8 mouse cellular contexts compared by ENCODE assay signal in genomic region chr2:117263786-117264408, GRCm38 (mm10). TPM values are rescaled to one million over a fixed set of nuclear protein-coding genes. Genes with fewer than 3 reads are reported as not detected.
DNase-seq lines count a peak whose midpoint lies in the region; ATAC-seq lines count a peak whose summit lies in the region.

No protein-coding gene starts in this region.

- H3K9me3 ChIP-seq in hindbrain, embryonic 10.5 days: no peaks in the 10 kb centered on the region
- no peaks in the 10 kb centered on the region for H3K9me3 ChIP-seq in hindbrain, embryonic 13.5 days
- no peaks in the 10 kb centered on the region for H3K9me3 ChIP-seq in intestine, embryonic 14.5 days (ENCODE audit: control insufficient read depth, low read length)
- H3K9me3 ChIP-seq in midbrain, embryonic 13.5 days: no peaks in the 10 kb centered on the region

- no peak overlapping the region for H3K9ac ChIP-seq in hindbrain, embryonic 13.5 days
- no peak overlapping the region for H3K9ac ChIP-seq in intestine, embryonic 14.5 days (ENCODE audit: low read length)
- H3K9ac ChIP-seq in midbrain, embryonic 13.5 days (replicated peaks): no peak overlapping the region

- 78% methylated on average over 11 of the region's 11 CpGs for WGBS in hindbrain, embryonic 10.5 days
- WGBS in hindbrain, embryonic 13.5 days: 71% methylated on average over 11 of the region's 11 CpGs
- WGBS in intestine, embryonic 14.5 days: 70% methylated on average over 11 of the region's 11 CpGs
- 72% methylated on average over 11 of the region's 11 CpGs for WGBS in midbrain, embryonic 13.5 days

- DNase-seq in hindbrain, embryonic 10.5 days (ENCODE audit: low spot score): peak; percentile 65
- DNase-seq in cerebellum, postnatal 10 days: peak; percentile 88 to 91
- DNase-seq in frontal cortex, postnatal 14 days (ENCODE audit: low spot score in 2 of 2): peak; percentile 25 to 55
- DNase-seq in intestine, embryonic 14.5 days (ENCODE audit: low spot score): peak; percentile 68
- peak; percentile 44 to 75 for DNase-seq in left cerebral cortex, postnatal 14 days (ENCODE audit: low spot score in 2 of 2)
- DNase-seq in spleen, adult 12 weeks (ENCODE audit: low spot score): peak; percentile 49

- H3K27me3 ChIP-seq in hindbrain, embryonic 10.5 days (ENCODE audit: insufficient read depth, poor library complexity, severe bottlenecking): no peaks in the 10 kb centered on the region
- H3K27me3 ChIP-seq in hindbrain, embryonic 13.5 days: no peaks in the 10 kb centered on the region
- no peaks in the 10 kb centered on the region for H3K27me3 ChIP-seq in intestine, embryonic 14.5 days (replicated peaks; ENCODE audit: control insufficient read depth, insufficient read depth, low read length)
- H3K27me3 ChIP-seq in midbrain, embryonic 13.5 days: no peaks in the 10 kb centered on the region

- intact Hi-C loops in left cerebral cortex, postnatal 14 days (cut with DNase I): loop anchor here (1.0 kb wide), 1 partner anchor 175 kb away; no protein-coding TSS in a partner anchor

- H3K36me3 ChIP-seq in hindbrain, embryonic 10.5 days: peaks cover 87% of the 10 kb centered on the region
- peaks cover 45% of the 10 kb centered on the region for H3K36me3 ChIP-seq in hindbrain, embryonic 13.5 days
- H3K36me3 ChIP-seq in intestine, embryonic 14.5 days (ENCODE audit: control insufficient read depth, insufficient read depth, low read length): peaks cover 78% of the 10 kb centered on the region
- H3K36me3 ChIP-seq in midbrain, embryonic 13.5 days: peaks cover 48% of the 10 kb centered on the region

- no peaks in the 10 kb centered on the region for H3K4me1 ChIP-seq in hindbrain, embryonic 10.5 days (replicated peaks)
- no peaks in the 10 kb centered on the region for H3K4me1 ChIP-seq in hindbrain, embryonic 13.5 days (replicated peaks)
- no peaks in the 10 kb centered on the region for H3K4me1 ChIP-seq in intestine, embryonic 14.5 days (replicated peaks; ENCODE audit: control insufficient read depth, insufficient read depth, low read length)
- H3K4me1 ChIP-seq in midbrain, embryonic 13.5 days (replicated peaks): no peaks in the 10 kb centered on the region

- H3K4me3 ChIP-seq in hindbrain, embryonic 10.5 days: no peak overlapping the region
- H3K4me3 ChIP-seq in hindbrain, embryonic 13.5 days: no peak overlapping the region
- H3K4me3 ChIP-seq in intestine, embryonic 14.5 days (ENCODE audit: low read depth, low read length): no peak overlapping the region
- no peak overlapping the region for H3K4me3 ChIP-seq in midbrain, embryonic 13.5 days (replicated peaks)

- no peak overlapping the region for H3K4me2 ChIP-seq in hindbrain, embryonic 13.5 days
- no peak overlapping the region for H3K4me2 ChIP-seq in intestine, embryonic 14.5 days (ENCODE audit: low read length)
- H3K4me2 ChIP-seq in midbrain, embryonic 13.5 days (replicated peaks): no peak overlapping the region

- no peak overlapping the region for H3K27ac ChIP-seq in hindbrain, embryonic 10.5 days
- no peak overlapping the region for H3K27ac ChIP-seq in hindbrain, embryonic 13.5 days
- H3K27ac ChIP-seq in intestine, embryonic 14.5 days (ENCODE audit: low read depth): no peak overlapping the region
- H3K27ac ChIP-seq in midbrain, embryonic 13.5 days: no peak overlapping the region

- no peak for ATAC-seq in hindbrain, embryonic 13.5 days (ENCODE audit: low FRiP score)
- ATAC-seq in intestine, embryonic 14.5 days (replicated peaks; ENCODE audit: low FRiP score, low TSS enrichment, low read depth): 0 out of 2 replicates have a peak, but pooled peaks have one; percentile 40
- peak; percentile 81 for ATAC-seq in midbrain, embryonic 13.5 days

RNA-seq across cellular contexts. Expression of gene Fam98b, which starts 14.4 kb away (rescaled TPM):
- polyA plus RNA-seq in hindbrain, embryonic 10.5 days (2016; fragmentation: Nextera tagmentation; extraction: Ambion mirVana): 15.9 and 19.9 TPM in 2 replicates
- 17.7 and 21.1 TPM in 2 replicates for polyA plus RNA-seq in hindbrain, embryonic 13.5 days (2015; fragmentation: Nextera tagmentation; extraction: Ambion mirVana)
- polyA plus RNA-seq in intestine, embryonic 14.5 days (2014; fragmentation: Nextera tagmentation; extraction: Ambion mirVana): 7.2 and 7.6 TPM in 2 replicates
- total RNA-seq in left cerebral cortex, postnatal 14 days (2021): 10 to 100 TPM; 46.1 to 46.6 TPM
- polyA plus RNA-seq in midbrain, embryonic 13.5 days (2015; fragmentation: Nextera tagmentation; extraction: Ambion mirVana): 21.3 and 21.6 TPM in 2 replicates
